8 mouse cellular contexts compared by ENCODE assay signal in the genomic region with DNA sequence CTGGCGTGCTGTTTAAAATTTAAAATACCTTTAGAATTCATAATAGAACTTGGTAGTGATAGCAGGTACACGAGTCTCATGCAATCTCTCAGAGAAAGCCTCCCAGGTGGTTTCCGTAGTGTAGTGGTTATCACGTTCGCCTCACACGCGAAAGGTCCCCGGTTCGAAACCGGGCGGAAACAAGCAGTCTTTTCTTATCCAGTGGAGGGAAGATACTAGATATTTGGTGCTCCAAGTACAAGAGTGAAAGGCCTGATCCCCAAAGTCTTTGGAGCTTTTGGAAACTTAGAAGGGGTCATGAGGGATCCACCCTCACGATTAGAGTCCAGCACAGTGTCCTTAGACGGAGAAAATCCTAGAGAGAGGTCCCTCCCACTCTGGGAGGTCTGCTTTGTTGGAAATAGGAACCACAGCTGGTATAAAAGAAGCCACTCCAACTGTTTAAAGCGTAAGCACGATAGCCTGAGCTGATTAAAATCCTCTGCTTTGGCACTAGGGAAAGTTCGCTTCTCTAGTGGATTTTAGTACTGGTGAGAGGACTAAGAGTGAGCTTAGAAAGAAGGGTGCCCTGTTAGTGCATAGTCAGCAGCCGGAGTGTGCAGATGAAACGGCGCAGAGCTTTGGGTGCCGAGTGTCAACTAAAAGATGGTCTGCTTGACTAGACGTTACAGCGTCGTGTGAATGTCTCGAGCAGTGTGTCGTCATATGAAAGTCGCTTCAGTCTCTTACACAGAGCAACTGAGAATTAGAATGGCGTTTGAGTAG. TPM values are rescaled to one million over a fixed set of nuclear protein-coding genes. Genes with fewer than 3 reads are reported as not detected.
A peak's percentile ranks its signal among the peaks of the same experiment; 100 is the strongest.
DNase-seq lines count a peak whose midpoint lies in the region; ATAC-seq and TF ChIP-seq lines count a peak whose summit lies in the region.

No protein-coding gene starts in this region.

- H3K9ac ChIP-seq in stomach, embryonic 14.5 days (replicated peaks; ENCODE audit: low read depth, low read length) = no peak overlapping the region
- H3K9ac ChIP-seq in stomach, postnatal 0 days (ENCODE audit: low read length) = no peak overlapping the region
- no peak overlapping the region for H3K9ac ChIP-seq in limb, embryonic 12.5 days (replicated peaks)

- peak overlapping the region; percentile 35; the same call in 1 of the 2 replicates for H3K4me2 ChIP-seq in stomach, embryonic 14.5 days (replicated peaks; ENCODE audit: low read depth, low read length)
- H3K4me2 ChIP-seq in stomach, postnatal 0 days (replicated peaks; ENCODE audit: low read depth) = no peak overlapping the region
- peak overlapping the region; percentile 2; the same call in 1 of the 2 replicates for H3K4me2 ChIP-seq in limb, embryonic 12.5 days

- TF ChIP-seq CTCF in stomach, postnatal 0 days (IDR thresholded peaks at IDR 0.05; ENCODE audit: low read depth) = no peak

- no peak for ATAC-seq in erythroblast, adult 5-6 weeks (replicated peaks; ENCODE audit: low FRiP score, poor library complexity, severe bottlenecking)
- no peak for ATAC-seq in stomach, embryonic 14.5 days (ENCODE audit: insufficient number of reproducible peaks, insufficient read depth, low FRiP score, low read depth)
- ATAC-seq in stomach, postnatal 0 days (ENCODE audit: low FRiP score, low TSS enrichment) = no peak
- no peak for ATAC-seq in limb, embryonic 12.5 days (ENCODE audit: insufficient number of reproducible peaks, insufficient read depth, low FRiP score, low TSS enrichment, low read depth)
- ATAC-seq in monocyte, adult 5-6 weeks (replicated peaks; ENCODE audit: insufficient number of reproducible peaks, low FRiP score, low TSS enrichment, poor library complexity, severe bottlenecking) = no peak

- no peaks in the 10 kb centered on the region for H3K36me3 ChIP-seq in erythroblast, embryonic 14.5 days (ENCODE audit: control insufficient read depth)
- no peaks in the 10 kb centered on the region for H3K36me3 ChIP-seq in stomach, embryonic 14.5 days (ENCODE audit: control insufficient read depth, insufficient read depth, low read length)
- no peaks in the 10 kb centered on the region for H3K36me3 ChIP-seq in stomach, postnatal 0 days (ENCODE audit: control insufficient read depth, insufficient read depth, low read length)
- H3K36me3 ChIP-seq in limb, embryonic 12.5 days = no peaks in the 10 kb centered on the region

- WGBS in stomach, embryonic 14.5 days = 7% methylated on average over 27 of the region's 27 CpGs
- 7% methylated on average over 27 of the region's 27 CpGs for WGBS in stomach, postnatal 0 days
- WGBS in limb, embryonic 12.5 days = 3% methylated on average over 27 of the region's 27 CpGs

- H3K27me3 ChIP-seq in erythroblast, embryonic 14.5 days (ENCODE audit: control insufficient read depth) = peaks cover 98% of the 10 kb centered on the region
- peaks cover 41% of the 10 kb centered on the region for H3K27me3 ChIP-seq in stomach, embryonic 14.5 days (ENCODE audit: control insufficient read depth, insufficient read depth, low read length)
- peaks cover 15% of the 10 kb centered on the region; the same call in 1 of the 2 replicates for H3K27me3 ChIP-seq in stomach, postnatal 0 days (ENCODE audit: control insufficient read depth, insufficient read depth, low read length)
- H3K27me3 ChIP-seq in limb, embryonic 12.5 days = peaks cover 84% of the 10 kb centered on the region

- peaks cover 27% of the 10 kb centered on the region for H3K4me1 ChIP-seq in erythroblast, embryonic 14.5 days (ENCODE audit: control insufficient read depth)
- H3K4me1 ChIP-seq in stomach, embryonic 14.5 days (ENCODE audit: control insufficient read depth, insufficient read depth, low read length) = no peaks in the 10 kb centered on the region
- H3K4me1 ChIP-seq in stomach, postnatal 0 days (replicated peaks; ENCODE audit: control insufficient read depth, insufficient read depth) = no peaks in the 10 kb centered on the region; the same call in 1 of the 2 replicates
- H3K4me1 ChIP-seq in limb, embryonic 12.5 days (replicated peaks) = peaks cover 2% of the 10 kb centered on the region; the same call in 1 of the 2 replicates

- DNase-seq in stomach, postnatal 0 days (ENCODE audit: low spot score) = no peak
- peak; percentile 44 to 45 for DNase-seq in thymus, postnatal 36 days
- DNase-seq in gastrocnemius, postnatal 4 days (ENCODE audit: low spot score in 2 of 2) = no peak

- no peak overlapping the region for H3K27ac ChIP-seq in stomach, embryonic 14.5 days (ENCODE audit: low read length)
- H3K27ac ChIP-seq in stomach, postnatal 0 days (replicated peaks) = no peak overlapping the region
- H3K27ac ChIP-seq in limb, embryonic 12.5 days = no peak overlapping the region

- no peak for TF ChIP-seq EP300 in stomach, postnatal 0 days (optimal IDR thresholded peaks at IDR 0.05)

- peak overlapping the region; percentile 13 for H3K4me3 ChIP-seq in erythroblast, embryonic 14.5 days (replicated peaks)
- H3K4me3 ChIP-seq in stomach, embryonic 14.5 days (ENCODE audit: low read depth, low read length) = no peak overlapping the region
- H3K4me3 ChIP-seq in stomach, postnatal 0 days (ENCODE audit: low read depth, low read length) = no peak overlapping the region
- no peak overlapping the region for H3K4me3 ChIP-seq in limb, embryonic 12.5 days (replicated peaks)

- H3K9me3 ChIP-seq in erythroblast, embryonic 14.5 days (ENCODE audit: control insufficient read depth, low read length) = no peaks in the 10 kb centered on the region; the same call in 1 of the 2 replicates
- H3K9me3 ChIP-seq in stomach, embryonic 14.5 days (ENCODE audit: control insufficient read depth, low read depth, low read length) = no peaks in the 10 kb centered on the region
- no peaks in the 10 kb centered on the region for H3K9me3 ChIP-seq in stomach, postnatal 0 days (ENCODE audit: control insufficient read depth, low read length)
- no peaks in the 10 kb centered on the region for H3K9me3 ChIP-seq in limb, embryonic 12.5 days

RNA-seq across cellular contexts. Expression of a gene that starts 39.0 kb away (rescaled TPM):
- not detected in 2 replicates for polyA plus RNA-seq in erythroblast, embryonic 14.5 days (2012)
- total RNA-seq in erythroblast, adult 5-6 weeks (2015; ENCODE audit: low replicate concordance) = 9.0 and 10.8 TPM in 2 replicates
- total RNA-seq in erythroblast, adult 5-6 weeks (2017; ENCODE audit: low replicate concordance) = 4.0 and 4.5 TPM in 2 replicates
- 3.0 and 3.8 TPM in 2 replicates for polyA plus RNA-seq in stomach, embryonic 14.5 days (2014; fragmentation: Nextera tagmentation; extraction: Ambion mirVana)
- 2.5 and 3.8 TPM in 2 replicates for polyA plus RNA-seq in stomach, postnatal 0 days (2015; fragmentation: Nextera tagmentation; extraction: Ambion mirVana)
- polyA plus RNA-seq in limb, embryonic 12.5 days (2016; fragmentation: Nextera tagmentation; extraction: Ambion mirVana) = 0.94 and 1.1 TPM in 2 replicates
- total RNA-seq in monocyte, adult 5-6 weeks (2017) = 11.6 to 16.4 TPM (median 12.6 TPM) in 3 replicates
- total RNA-seq in gastrocnemius, postnatal 4 days (2021) = 1 to 10 TPM; 1.6 to 1.7 TPM

Comparison
In these comparisons a context has a peak if more than half of its experiments do, and no peak if none do; other contexts are left out.
1. DNase-seq: peak in thymus, postnatal 36 days (2 of 2); none in stomach, postnatal 0 days (single experiment) and gastrocnemius, postnatal 4 days (0 of 2).